Mouse (Mus musculus) hindbrain, embryonic 10.5 days (tissue): ENCODE measurements around the gene Kcnmb2. TPM values are rescaled to one million over a fixed set of nuclear protein-coding genes. Genes with fewer than 3 reads are reported as not detected.

Experiments
- DNase-seq: peaks from one replicate; pipeline ENCODE4 v3.0.0-alpha.2; 2017; ENCODE audit warnings: low spot score
- H3K27ac ChIP-seq: fragments of 300-500 bp; sonication (generic); 2 replicates; pipeline ENCODE4 v1.5.1; 2016; ENCODE audit warnings: mild to moderate bottlenecking, moderate library complexity
- H3K27me3 ChIP-seq: fragments of 300-500 bp; sonication (generic); 2 replicates; pipeline ENCODE4 v1.6.1; 2016; ENCODE audit warnings: mild to moderate bottlenecking; ENCODE audit not compliant: poor library complexity, insufficient read depth, severe bottlenecking
- H3K36me3 ChIP-seq: fragments of 300-500 bp; sonication (generic); 2 replicates; pipeline ENCODE4 v1.6.1; 2016; ENCODE audit warnings: mild to moderate bottlenecking, moderate library complexity
- H3K4me1 ChIP-seq: fragments of 300-500 bp; sonication (generic); replicated peaks from 2 replicates; pipeline ENCODE4 v1.6.1; 2016; ENCODE audit warnings: mild to moderate bottlenecking
- H3K4me3 ChIP-seq: fragments of 300-500 bp; sonication (generic); 2 replicates; pipeline ENCODE4 v1.5.1; 2016; ENCODE audit warnings: mild to moderate bottlenecking, moderate library complexity
- H3K9me3 ChIP-seq: fragments of 300-500 bp; sonication (generic); 2 replicates; pipeline ENCODE4 v1.6.1; 2016; ENCODE audit warnings: mild to moderate bottlenecking, moderate library complexity
- WGBS: fragments of 180-500 bp; shearing (Covaris S2); methylation state at CpG from one replicate; pipeline ENCODE4 v1.1.7; 2016; 5-methylcytosine and 5-hydroxymethylcytosine counted together
- polyA plus RNA-seq: library from polyadenylated mRNA; unstranded; fragments of >200 nt; fragmentation: Nextera tagmentation; extraction: Ambion mirVana; gene quantifications from 2 replicates; pipeline ENCODE4 v1.2.1, GENCODE M21; 2016

The Kcnmb2 gene
- polyA plus RNA-seq, 1 experiment from 2014 or later = 3.4 TPM

DNA sequence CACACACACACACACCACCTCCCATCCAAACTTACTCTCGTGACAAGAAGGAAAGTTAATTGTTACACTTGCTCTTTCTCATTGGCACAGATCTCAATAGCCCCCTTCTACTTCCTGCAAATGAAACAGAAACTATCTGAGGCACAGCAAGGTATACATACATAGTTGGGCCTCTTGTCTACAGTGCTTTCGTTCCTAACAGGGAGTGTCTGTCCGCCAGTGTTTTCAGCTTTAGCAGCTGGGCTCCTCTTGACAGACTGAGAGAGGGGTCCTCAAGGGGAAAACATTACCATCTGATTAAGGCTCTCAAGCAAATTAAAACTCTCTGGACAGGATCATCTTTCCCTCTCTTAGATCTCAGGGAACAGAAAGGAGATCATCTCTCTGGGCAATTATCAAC lies 51.9 kb downstream of the Kcnmb2 start:
- H3K4me3 ChIP-seq = no peak overlapping the region
- no peak for DNase-seq
- no peaks in the 10 kb centered on the region for H3K9me3 ChIP-seq
- H3K4me1 ChIP-seq = peaks cover 15% of the 10 kb centered on the region; the same call in 1 of the 2 replicates
- H3K27ac ChIP-seq = 0 out of 2 replicates have a peak overlapping the region, but pooled peaks have one; percentile 40
- H3K27me3 ChIP-seq = no peaks in the 10 kb centered on the region
- 56% methylated on average over 3 of the region's 3 CpGs for WGBS
- no peaks in the 10 kb centered on the region for H3K36me3 ChIP-seq

GRCm38 (mm10) chr3:31955004-31955403 lies 52.7 kb downstream of the Kcnmb2 start:
- Histone ChIP-seq H3K27ac (peak overlapping the region; percentile 35; the same call in 1 of the 2 replicates), H3K4me3 (no peak overlapping the region), H3K36me3 (no peaks in the 10 kb centered on the region), H3K4me1 (peaks cover 15% of the 10 kb centered on the region; the same call in 1 of the 2 replicates), H3K27me3 (no peaks in the 10 kb centered on the region), H3K9me3 (no peaks in the 10 kb centered on the region)
- 79% methylated on average over 2 of the region's 2 CpGs for WGBS
- no peak for DNase-seq

- H3K9me3 ChIP-seq = no peaks in the 10 kb centered on the region
- WGBS = 77% methylated on average over 5 of the region's 5 CpGs
These were observed 57.5 kb downstream of the Kcnmb2 start for GRCm38 (mm10) chr3:31959821-31960220.

GRCm38 (mm10) chr3:31961175-31961574 lies 58.9 kb downstream of the Kcnmb2 start:
- Histone ChIP-seq H3K36me3 (no peaks in the 10 kb centered on the region), H3K27ac (peak overlapping the region; percentile 45; the same call in 1 of the 2 replicates), H3K27me3 (no peaks in the 10 kb centered on the region), H3K4me1 (peaks cover 3% of the 10 kb centered on the region; the same call in 1 of the 2 replicates), H3K4me3 (no peak overlapping the region), H3K9me3 (no peaks in the 10 kb centered on the region)
- DNase-seq = no peak
- WGBS = 68% methylated on average over 3 of the region's 3 CpGs

More at GRCm38 (mm10) chr3:31959821-31960220, 57.5 kb downstream of the Kcnmb2 start:
- Histone ChIP-seq H3K36me3 (no peaks in the 10 kb centered on the region), H3K4me3 (no peak overlapping the region), H3K27ac (peak overlapping the region; percentile 35; the same call in 1 of the 2 replicates), H3K27me3 (no peaks in the 10 kb centered on the region), H3K4me1 (0 out of 2 replicates have a peak, but pooled peaks cover under 1% of the 10 kb centered on the region)
- no peak for DNase-seq

- no peaks in the 10 kb centered on the region for H3K27me3 ChIP-seq
- DNase-seq = no peak
- WGBS = 97% methylated on average over 3 of the region's 3 CpGs
- no peak overlapping the region for H3K27ac ChIP-seq
- no peaks in the 10 kb centered on the region for H3K36me3 ChIP-seq
- H3K4me3 ChIP-seq = no peak overlapping the region
- H3K9me3 ChIP-seq = no peaks in the 10 kb centered on the region
- peaks cover 11% of the 10 kb centered on the region for H3K4me1 ChIP-seq
These were observed 60.8 kb downstream of the Kcnmb2 start for GRCm38 (mm10) chr3:31963076-31963475.

GRCm38 (mm10) chr3:31979661-31980060 lies 77.4 kb downstream of the Kcnmb2 start:
- 0 out of 2 replicates have a peak, but pooled peaks cover 5% of the 10 kb centered on the region for H3K4me1 ChIP-seq
- no peak overlapping the region for H3K4me3 ChIP-seq
- no peaks in the 10 kb centered on the region for H3K9me3 ChIP-seq
- no peak overlapping the region for H3K27ac ChIP-seq
- H3K27me3 ChIP-seq = no peaks in the 10 kb centered on the region
- H3K36me3 ChIP-seq = no peaks in the 10 kb centered on the region
- no peak for DNase-seq
- 21% methylated on average over 3 of the region's 3 CpGs for WGBS

- H3K27ac ChIP-seq = no peak overlapping the region
- DNase-seq = no peak
- H3K36me3 ChIP-seq = no peaks in the 10 kb centered on the region
- WGBS = 56% methylated on average over 5 of the region's 5 CpGs
- 0 out of 2 replicates have a peak, but pooled peaks cover 7% of the 10 kb centered on the region for H3K4me1 ChIP-seq
- H3K27me3 ChIP-seq = no peaks in the 10 kb centered on the region
- H3K4me3 ChIP-seq = no peak overlapping the region
- H3K9me3 ChIP-seq = no peaks in the 10 kb centered on the region
These were observed 80.1 kb downstream of the Kcnmb2 start for GRCm38 (mm10) chr3:31982444-31982843.

DNA sequence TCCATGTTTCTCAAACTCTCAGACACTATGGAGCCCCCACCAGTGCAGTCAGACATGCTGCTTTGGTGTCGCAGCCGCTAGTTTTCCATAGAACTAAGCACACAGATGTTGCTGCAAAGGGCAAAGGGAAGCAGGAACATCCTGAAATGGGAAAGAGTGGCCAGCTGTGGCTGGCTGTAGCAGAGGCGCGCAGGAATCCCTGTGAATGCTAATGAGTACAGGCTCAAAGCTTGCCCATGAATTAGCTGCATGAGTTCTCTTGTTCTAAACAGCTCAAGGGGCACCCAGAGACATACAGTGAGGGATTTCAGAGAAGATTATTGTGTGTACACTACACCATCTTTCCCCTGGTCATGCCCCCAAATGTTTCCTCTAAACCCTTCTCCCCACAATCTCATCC lies 82.8 kb downstream of the Kcnmb2 start:
- 89% methylated on average over 4 of the region's 4 CpGs for WGBS
- DNase-seq = no peak
- Histone ChIP-seq H3K4me3 (no peak overlapping the region), H3K4me1 (0 out of 2 replicates have a peak, but pooled peaks cover 3% of the 10 kb centered on the region), H3K9me3 (no peaks in the 10 kb centered on the region), H3K36me3 (no peaks in the 10 kb centered on the region), H3K27me3 (no peaks in the 10 kb centered on the region), H3K27ac (no peak overlapping the region)

DNA sequence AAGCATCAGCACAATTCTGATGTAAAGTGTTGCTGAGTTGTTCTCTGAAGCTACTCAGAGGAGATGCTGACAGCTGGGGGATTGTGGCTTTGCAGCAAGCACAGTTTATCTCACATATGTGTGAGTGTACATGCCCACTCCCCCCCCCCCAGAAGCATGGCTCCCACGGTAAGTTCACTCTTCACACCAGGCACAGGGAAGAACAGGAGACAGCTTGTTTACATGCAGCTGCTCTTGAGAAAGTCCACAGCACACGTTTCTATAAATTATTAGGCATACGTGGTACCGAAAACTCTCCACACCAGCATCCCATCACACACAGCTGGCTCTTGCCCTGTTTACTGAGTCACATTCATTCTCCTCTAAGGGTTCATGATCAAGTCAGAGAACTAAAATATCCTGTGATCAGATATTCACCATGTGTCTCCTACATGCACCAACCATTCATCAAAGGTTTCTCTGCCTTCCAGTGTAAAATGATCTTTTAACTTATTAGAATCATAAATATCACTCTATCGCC lies 89.3 kb downstream of the Kcnmb2 start:
- Histone ChIP-seq H3K27ac (no peak overlapping the region), H3K4me3 (no peak overlapping the region), H3K27me3 (no peaks in the 10 kb centered on the region), H3K9me3 (no peaks in the 10 kb centered on the region), H3K4me1 (no peaks in the 10 kb centered on the region), H3K36me3 (no peaks in the 10 kb centered on the region)
- WGBS = 91% methylated on average over 5 of the region's 5 CpGs
- no peak for DNase-seq

DNA sequence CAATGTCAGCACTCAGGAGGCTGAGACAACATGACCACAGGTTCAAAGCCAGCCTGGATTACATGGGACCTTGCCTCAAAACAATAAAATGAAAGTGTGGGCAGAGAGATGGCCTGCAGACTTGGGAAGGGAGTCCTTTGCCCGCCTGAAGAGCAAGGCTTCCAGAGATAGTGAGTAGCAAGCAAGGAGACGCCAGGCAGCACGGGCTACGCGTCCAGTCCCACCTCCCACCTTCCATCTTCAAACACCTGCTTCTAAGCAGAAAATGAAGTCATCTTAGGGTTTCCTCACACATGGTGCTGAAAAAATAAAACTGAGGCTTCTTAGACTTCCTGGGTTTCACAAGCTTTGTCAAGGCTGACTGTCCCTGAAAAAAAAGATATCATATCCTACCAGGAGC lies 109.3 kb downstream of the Kcnmb2 start:
- no peak for DNase-seq
- Histone ChIP-seq H3K27me3 (no peaks in the 10 kb centered on the region), H3K27ac (no peak overlapping the region), H3K36me3 (no peaks in the 10 kb centered on the region), H3K4me1 (no peaks in the 10 kb centered on the region), H3K4me3 (no peak overlapping the region), H3K9me3 (no peaks in the 10 kb centered on the region)
- WGBS = 90% methylated on average over 5 of the region's 5 CpGs

DNA sequence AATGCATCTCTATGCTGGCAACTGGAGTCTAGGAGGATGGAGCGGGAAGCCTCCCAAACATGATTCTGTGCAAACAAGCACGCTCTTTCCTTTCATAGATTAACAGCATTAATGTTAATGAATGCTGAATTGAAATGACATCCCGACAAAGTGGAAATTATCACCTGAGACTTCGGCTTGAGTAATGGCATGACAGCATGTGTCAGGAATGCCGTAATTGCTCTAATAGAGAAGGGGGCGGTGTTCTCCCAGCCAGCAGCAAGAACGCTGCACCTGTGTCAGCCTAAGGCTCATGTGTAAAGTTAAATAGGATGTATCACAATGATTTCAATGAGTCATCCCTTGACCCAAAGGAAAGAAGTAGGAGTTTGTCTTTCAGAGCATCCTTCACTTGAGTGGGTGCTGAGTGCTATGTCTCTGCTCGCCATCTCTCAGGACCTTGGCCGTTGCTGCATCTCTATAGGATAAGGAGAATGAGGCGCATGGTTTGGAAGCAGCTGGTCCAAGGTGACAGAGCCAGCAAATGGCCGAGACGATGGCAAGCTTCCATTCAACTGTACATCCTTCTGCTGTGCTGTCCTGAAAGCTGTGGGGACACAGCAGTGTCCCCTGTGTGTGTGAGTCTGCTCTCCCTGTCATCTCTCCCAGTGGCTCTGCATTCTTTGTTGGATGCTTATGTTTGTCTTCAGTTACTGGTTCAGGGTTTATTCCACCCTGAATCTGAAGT lies 110.1 kb downstream of the Kcnmb2 start:
- Histone ChIP-seq H3K4me3 (no peak overlapping the region), H3K4me1 (no peaks in the 10 kb centered on the region), H3K9me3 (no peaks in the 10 kb centered on the region), H3K27me3 (no peaks in the 10 kb centered on the region), H3K27ac (no peak overlapping the region), H3K36me3 (no peaks in the 10 kb centered on the region)
- DNase-seq = no peak
- WGBS = 91% methylated on average over 12 of the region's 12 CpGs

DNA sequence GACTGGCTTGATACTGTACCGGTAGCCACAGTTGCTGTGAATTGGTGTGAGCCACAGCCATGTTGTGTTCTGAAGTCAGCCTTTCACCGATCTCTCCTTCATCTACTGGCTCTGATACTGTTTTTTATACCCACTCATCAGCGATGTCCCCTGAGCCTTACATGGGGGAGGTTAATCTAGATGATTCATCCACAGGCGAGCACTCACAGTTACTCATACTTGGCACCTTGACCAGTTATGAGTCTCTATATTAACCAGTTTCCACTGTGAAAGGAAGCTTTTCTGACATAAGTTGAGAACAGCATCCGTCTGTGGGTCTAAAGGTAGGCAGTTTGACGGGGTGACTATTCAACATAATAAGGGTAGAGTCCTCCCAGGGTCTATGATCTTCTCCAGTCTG lies 118.7 kb downstream of the Kcnmb2 start:
- no peaks in the 10 kb centered on the region for H3K36me3 ChIP-seq
- H3K27ac ChIP-seq = no peak overlapping the region
- no peaks in the 10 kb centered on the region for H3K4me1 ChIP-seq
- DNase-seq = no peak
- H3K27me3 ChIP-seq = no peaks in the 10 kb centered on the region
- no peak overlapping the region for H3K4me3 ChIP-seq
- WGBS = 92% methylated on average over 6 of the region's 6 CpGs
- H3K9me3 ChIP-seq = no peaks in the 10 kb centered on the region

GRCm38 (mm10) chr3:32029375-32030050 lies 127.2 kb downstream of the Kcnmb2 start:
- Histone ChIP-seq H3K4me1 (no peaks in the 10 kb centered on the region), H3K27me3 (no peaks in the 10 kb centered on the region), H3K36me3 (no peaks in the 10 kb centered on the region), H3K9me3 (no peaks in the 10 kb centered on the region), H3K4me3 (no peak overlapping the region), H3K27ac (no peak overlapping the region)
- 84% methylated on average over 10 of the region's 10 CpGs for WGBS
- no peak for DNase-seq
